Mouse (Mus musculus) gastrocnemius, postnatal 25 days (tissue): ENCODE measurements around the gene Dusp16. TPM values are rescaled to one million over a fixed set of nuclear protein-coding genes. Genes with fewer than 3 reads are reported as not detected.
A peak's percentile ranks its signal among the peaks of the same experiment; 100 is the strongest.
"Not testable (repeated sequence)": the region's sequence is repeated elsewhere in the genome, so short reads cannot be mapped to it uniquely, and the experiment has no call there.

ENCODE experiments used
- DNase-seq: peaks from one replicate; pipeline ENCODE4 v3.0.0; 2022
- total RNA-seq, 2 experiments: library from RNA; stranded (reverse); gene quantifications; 1 replicate in 1 of 2; 2 replicates in 1 of 2; pipeline ENCODE4 v1.2.3; 2021

The Dusp16 gene
- total RNA-seq, 2 experiments from 2014 or later = 13.3 to 17.4 TPM

DNA sequence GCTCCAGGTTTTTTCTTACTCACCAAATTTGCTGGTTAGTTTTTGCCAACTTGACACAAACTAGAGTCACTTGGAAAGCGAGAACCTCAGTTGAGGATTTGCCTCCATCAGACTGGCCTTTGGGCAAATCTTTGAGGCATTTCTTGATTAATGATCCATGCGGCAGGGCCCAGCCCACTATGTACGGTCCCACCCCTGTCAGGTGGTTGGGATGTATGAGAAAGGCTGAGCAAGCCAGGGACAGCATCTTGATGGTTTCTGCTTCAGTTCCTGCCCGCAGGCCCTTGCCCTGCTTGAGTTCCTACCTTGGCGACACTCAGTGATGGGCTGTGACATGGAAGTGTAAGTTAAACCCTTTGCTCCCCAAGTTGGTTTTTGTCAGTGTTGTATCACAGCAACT lies 94.2 kb downstream of the Dusp16 start:
- DNase-seq = no peak

DNA sequence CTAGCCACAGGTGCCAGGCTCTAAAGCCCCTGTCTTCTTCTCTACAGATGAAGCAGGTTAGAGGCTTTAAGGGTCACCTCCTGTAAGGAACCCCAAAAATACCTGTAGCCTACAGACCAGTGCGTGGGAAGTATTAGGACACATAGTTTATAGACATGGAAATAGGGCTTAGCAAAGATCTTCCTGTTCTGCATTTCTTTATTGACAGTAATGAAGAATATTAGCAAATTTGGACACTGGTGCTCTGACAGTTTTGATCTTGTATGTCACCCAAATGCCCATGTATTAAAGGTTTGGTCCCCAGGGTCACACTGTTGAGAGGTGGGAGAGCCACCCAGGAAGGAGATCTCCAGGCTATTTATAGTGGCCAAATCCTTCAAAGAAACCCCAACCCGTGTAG lies 95.9 kb downstream of the Dusp16 start:
- no peak for DNase-seq

DNA sequence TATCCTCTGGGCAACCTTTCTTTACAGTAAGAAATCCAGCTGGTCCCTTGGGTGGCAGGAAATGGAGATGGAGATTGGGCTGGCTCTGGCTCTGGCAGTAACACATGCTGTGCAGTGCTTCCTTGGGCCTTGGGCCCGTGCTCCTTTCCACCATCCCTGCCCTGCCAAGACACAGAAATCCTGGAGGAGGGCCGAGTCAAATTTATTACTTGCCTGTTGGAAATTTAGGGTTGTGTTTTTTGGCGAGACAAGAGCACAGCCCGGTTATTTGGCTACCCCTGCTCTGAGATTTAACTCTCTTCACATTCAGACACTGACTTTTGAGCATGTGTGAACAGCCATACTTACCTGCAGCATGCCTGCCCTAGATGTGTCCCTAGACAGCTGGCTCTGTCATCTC lies 96.3 kb downstream of the Dusp16 start:
- DNase-seq = peak; percentile 80

DNA sequence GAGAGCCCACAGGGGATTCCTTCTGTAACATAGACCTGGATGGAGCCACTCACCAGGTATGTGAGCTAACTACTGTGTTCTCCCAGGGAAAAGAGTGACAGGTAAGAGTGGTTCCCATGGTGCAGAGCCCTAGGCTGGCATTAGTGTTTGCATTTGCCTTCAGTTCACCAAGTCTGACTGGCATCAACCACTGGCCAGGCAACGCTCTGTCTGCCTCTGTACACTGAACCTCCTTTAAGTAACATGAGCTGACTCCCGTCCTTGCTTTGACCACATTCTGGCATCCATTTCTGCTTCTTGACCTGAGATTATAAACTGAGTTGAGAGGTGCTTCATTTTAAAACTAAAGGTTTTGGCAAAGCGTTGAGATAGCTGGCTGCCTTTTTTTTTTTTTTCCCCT lies 96.8 kb downstream of the Dusp16 start:
- no peak for DNase-seq

DNA sequence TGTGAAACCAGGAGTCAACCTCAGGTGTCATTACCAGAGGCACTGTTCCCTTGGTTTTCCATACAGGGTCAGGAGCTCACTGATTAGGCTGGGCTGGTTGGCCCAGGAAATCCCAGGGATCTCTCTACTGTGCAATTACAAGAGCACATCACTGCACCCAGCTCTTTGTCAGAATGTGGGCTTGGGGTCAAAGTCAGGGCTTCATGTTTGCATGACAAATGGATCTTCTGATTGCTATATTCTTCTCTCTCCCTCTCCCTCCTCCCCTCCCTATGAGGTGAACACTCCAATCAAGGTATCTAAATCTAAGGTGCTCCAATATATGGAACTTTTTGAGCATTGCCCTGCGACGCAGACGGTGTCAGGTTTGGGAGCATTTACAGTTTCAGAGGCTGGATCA lies 97.4 kb downstream of the Dusp16 start:
- DNase-seq = no peak

DNA sequence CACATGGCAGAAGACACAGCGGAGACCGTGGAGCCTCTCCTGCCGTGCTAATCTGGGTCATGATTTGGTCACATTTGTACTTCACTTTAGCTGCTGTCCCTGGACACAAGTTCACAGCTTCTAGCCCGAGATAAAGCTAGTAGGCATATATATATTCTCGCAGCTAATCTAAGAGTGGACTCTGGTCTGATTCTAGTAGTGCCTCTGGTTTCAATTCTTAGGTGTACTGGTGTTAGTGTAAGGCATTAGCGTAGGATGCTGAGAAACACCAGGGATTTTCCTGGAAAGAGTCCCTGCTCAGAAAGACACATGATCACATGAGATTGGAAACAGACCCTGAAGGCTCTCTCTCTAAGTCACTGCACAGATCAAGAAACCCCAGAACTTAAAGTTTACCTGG lies 97.9 kb downstream of the Dusp16 start:
- DNase-seq = no peak

DNA sequence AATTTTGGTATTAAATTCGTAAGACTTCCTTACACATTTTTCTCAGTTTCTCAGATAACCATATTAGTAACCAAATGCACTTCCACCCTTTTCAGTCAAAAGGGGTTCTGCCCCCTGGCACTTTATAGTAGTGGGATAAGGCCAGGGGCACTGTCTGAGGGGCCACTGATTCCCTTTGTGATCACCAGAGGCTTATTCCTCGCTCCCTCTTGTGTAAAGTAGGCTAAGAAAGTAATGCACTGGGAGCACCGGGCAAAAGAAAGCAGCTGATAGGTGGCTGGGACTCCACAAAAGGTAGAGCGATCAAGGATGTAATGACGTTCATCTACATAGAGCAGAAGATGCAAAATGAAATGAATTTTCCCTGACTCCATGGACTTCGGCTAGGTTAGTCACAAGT lies 106.9 kb downstream of the Dusp16 start:
- DNase-seq = no peak

DNA sequence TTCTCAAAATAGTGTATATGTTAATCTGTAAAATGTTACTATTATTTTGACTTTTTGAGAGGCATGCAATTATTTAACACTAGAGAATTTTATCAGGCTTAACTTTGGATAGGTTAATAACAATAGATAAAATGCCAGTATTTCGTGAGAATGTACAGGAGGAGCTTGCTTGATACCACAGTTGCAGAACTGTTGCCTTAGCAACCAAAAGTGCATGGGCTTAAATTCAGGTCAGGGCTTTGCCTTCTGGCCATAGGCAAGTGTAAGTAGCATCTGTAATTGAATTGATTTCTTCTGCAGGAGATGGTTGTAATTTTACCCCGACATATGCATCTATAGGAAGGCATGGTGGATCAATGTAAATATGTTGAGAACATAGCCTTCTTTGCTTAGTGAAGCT lies 107.4 kb downstream of the Dusp16 start:
- DNase-seq = no peak

DNA sequence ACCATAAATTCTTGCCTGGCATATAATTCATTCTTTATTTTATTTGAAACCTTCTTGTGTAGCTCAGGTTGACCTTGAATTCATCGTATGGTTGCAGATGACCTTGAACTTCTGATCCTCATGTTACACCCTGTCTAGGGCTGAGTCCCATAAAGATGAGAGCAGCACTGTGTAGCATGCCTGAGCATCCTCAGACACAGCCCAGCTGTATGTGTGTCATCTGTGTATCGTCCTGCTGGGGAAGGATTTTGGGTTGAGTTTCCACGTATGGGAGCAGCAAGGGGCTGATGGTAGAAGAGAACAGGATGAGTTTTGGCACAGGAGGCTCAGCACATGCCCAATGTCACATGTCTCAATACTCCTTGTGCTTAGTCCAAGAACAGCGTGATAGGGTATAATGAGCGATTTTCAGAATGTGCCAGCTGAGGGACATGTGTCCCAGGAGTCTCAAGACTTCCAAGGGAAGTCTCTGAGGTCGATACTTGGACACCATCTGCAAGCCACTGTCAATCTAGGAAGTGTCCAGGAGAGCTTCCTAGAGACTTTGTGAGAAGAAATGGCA lies 108.0 kb downstream of the Dusp16 start:
- no peak for DNase-seq

DNA sequence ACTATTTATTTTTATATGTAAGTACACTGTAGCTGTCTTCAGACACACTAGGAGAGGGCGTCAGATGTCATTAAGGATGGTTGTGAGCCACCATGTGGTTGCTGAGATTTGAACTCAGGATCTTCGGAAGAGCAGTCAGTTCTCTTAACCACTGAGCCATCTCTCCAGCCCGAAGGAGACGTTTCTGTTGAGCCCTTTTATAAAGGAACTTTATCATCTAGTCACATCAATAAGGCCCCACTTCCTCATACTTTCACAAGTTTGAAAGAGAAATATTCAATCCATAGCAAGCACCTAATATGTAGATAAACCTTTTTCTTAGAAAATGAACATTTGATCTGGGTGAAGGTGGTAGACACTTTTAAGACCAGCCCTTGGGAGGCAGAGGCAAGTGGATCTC lies 113.1 kb downstream of the Dusp16 start:
- not testable (repeated sequence) for DNase-seq

DNA sequence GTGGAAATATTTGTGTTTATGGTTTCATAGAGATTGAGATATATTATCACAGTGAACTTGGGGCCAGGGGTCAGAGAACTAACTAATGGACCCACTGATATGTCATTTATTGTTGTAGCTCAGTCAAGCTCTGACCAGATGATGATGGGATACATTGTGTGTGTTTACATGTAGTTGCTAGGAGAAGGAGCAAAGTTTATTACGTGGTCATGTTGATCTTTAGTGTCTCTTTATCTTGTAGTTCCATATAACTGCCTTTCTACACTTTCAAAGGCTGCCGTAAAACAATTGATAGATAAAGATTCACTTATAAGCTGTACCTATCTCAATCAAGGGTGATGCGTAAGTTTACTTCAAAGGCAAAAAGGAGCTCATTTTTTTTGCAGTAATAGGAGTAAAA lies 114.4 kb downstream of the Dusp16 start:
- DNase-seq = no peak

DNA sequence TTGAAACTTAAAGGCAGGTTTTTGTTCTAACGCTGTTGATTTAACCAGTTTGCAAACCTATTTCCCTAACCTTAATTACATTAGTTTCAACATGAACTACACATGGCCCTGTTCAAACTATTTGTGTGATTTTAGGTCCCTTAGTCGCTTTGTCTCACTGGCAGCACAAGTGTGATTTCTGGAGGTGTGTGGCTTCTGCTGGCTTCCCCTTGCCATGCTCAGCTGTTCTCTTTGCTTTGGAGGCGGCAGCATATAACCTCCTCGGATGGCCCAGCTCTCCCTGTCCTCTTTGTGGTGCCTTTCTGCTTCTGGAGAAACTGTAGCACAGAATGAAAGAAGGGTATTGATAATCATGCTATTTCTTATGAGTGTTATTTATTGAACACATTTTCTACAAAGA lies 114.9 kb downstream of the Dusp16 start:
- no peak for DNase-seq

DNA sequence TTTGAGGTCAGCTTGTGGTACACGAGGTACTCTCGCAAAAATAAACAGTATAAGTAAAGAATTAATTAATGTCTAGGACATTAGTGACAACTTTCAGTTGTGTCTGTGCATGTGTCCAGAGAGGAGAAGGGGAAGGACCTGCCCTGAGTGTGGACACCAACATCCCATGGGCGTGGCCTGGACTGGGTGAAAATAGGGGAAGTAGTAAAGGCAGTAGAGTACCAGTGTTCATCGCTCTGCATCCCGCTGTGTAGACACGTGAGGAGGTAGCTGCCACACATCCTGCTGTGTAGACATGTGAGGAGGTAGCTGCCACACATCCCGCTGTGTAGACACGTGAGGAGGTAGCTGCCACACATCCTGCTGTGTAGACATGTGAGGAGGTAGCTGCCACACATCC lies 118.7 kb downstream of the Dusp16 start:
- DNase-seq = not testable (repeated sequence)

DNA sequence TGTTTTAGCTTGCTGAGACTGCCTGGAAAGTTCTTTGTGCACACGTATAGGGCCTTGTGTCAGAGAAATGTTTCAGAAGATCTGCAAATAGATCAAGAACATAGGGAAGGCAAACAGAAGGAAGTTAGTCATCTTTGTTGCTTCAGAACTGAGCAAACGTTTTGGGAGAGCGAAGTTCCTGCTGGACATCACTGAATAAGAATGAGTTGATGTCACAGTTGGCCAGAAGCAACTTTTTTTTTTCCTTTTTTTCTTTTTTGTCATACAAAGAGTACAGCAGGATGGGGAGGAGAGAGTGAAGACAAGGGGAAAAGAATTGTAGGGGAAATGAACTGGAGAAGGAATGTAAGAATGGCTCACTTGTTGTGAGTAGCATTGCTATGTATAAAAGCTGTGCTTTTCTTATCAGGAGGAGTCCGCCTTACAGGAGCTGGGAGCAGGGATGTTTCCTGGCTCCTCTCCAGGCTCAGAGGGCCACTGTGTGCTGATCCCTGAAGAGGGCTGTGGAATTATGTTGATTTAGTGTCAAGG lies 121.5 kb downstream of the Dusp16 start:
- DNase-seq = no peak

DNA sequence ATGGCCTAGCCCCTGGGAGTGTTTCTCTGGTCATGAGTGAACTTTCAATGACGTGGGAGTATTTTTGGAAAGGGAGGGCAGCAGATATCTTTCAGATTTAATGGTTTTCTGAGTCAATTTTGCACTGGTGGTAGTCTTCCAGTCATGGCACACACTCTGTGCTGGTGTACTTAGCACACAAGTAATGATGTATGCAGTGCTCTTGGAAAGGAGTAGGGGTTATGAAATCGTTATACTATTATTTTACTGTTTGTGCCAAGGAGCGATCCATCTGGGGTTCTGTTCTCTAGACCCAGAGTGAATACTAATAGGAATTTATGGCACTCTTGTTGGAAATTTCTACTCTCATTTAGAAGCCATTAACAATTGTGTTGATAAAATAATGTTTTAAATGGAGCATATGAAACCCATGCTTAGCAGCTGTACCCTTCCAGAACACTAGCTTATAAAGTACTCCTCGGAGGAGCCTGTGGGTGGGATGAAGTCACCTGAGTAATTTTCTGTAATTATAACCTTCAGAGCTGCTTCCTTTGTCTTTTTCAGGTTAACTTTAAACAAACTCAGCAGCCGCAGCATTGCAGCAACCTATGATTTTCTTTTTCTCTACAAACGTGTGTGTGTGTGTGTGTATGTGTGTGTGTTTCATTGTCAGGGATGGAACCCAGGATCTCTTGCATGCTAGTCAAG lies 123.1 kb downstream of the Dusp16 start:
- no peak for DNase-seq

DNA sequence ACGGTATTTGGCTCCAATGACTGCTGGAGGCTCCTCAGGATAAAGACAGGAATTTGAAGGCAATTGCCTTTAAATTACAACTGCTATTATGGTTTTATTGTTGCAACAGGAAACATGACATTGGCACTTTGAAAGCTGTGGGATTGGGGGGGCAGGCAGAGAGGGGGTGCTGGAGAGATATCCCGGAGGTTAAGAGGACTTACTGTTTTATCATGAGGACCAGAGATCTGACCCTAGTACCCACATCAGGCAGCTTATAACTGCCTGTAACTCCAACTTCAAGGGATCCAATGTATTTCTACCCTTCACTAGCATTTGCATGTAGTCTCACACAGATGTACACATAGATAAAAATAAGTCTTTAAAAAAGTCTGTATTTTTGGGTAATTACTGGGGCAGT lies 123.9 kb downstream of the Dusp16 start:
- DNase-seq = no peak

DNA sequence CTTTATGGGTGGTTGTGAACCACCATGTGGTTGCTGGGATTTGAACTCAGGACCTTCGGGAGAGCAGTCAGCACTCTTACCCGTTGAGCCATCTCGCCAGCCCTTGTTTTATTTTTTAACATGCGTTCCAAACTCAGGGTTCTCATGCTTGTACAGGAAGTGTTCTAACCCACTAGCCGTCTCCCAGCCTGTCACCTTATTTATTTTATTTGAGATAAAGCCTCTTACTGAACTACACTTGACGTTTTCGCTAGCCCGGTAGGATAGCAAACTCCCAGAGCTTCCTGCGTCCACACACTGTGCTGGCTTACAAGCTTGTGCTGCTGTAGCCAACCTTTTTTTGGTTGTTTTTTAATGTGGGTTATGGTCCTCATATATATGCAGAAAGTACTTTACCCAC lies 126.6 kb downstream of the Dusp16 start:
- no peak for DNase-seq

Other genes starting within 250 kb of the Dusp16 start
- gene Lrp6, start 225.7 kb downstream of the Dusp16 start, total RNA-seq = 10 to 100 TPM; 42.9 to 46.1 TPM
- 1 to 10 TPM; 1.3 TPM for gene Mansc1, start 160.1 kb downstream of the Dusp16 start, total RNA-seq
- 10 to 100 TPM; 11.3 to 14.0 TPM for gene Borcs5, start 153.1 kb downstream of the Dusp16 start, total RNA-seq
- gene Crebl2, start 37.5 kb upstream of the Dusp16 start, total RNA-seq = 1 to 10 TPM; 7.2 to 7.6 TPM
- gene Gpr19, start 106.0 kb upstream of the Dusp16 start, total RNA-seq = 1 to 10 TPM; 3.2 to 4.0 TPM
- gene Cdkn1b, start 127.8 kb upstream of the Dusp16 start, total RNA-seq = 10 to 100 TPM; 33.9 to 34.0 TPM
- 1 to 10 TPM; 1.4 to 1.9 TPM for gene Apold1, start 189.1 kb upstream of the Dusp16 start, total RNA-seq
- gene Ddx47, start 219.0 kb upstream of the Dusp16 start, total RNA-seq = 10 to 100 TPM; 26.1 to 26.4 TPM